Mouse (Mus musculus): ENCODE results near the gene Evi5. TPM values are rescaled to one million over a fixed set of nuclear protein-coding genes. Genes with fewer than 3 reads are reported as not detected.
A peak's percentile ranks its signal among the peaks of the same experiment; 100 is the strongest.

Evi5 gene
- total RNA-seq, 2 experiments from 2014 or later: 32.0 to 40.3 TPM

GRCm38 (mm10) chr5:107754740-107755139 is 120.2 kb downstream of the Evi5 start:
- no peak for DNase-seq (ENCODE audit: low spot score in 2 of 2)

- no peak for DNase-seq (ENCODE audit: low spot score in 2 of 2)
These were observed 121.3 kb downstream of the Evi5 start for GRCm38 (mm10) chr5:107753656-107754055.

DNA sequence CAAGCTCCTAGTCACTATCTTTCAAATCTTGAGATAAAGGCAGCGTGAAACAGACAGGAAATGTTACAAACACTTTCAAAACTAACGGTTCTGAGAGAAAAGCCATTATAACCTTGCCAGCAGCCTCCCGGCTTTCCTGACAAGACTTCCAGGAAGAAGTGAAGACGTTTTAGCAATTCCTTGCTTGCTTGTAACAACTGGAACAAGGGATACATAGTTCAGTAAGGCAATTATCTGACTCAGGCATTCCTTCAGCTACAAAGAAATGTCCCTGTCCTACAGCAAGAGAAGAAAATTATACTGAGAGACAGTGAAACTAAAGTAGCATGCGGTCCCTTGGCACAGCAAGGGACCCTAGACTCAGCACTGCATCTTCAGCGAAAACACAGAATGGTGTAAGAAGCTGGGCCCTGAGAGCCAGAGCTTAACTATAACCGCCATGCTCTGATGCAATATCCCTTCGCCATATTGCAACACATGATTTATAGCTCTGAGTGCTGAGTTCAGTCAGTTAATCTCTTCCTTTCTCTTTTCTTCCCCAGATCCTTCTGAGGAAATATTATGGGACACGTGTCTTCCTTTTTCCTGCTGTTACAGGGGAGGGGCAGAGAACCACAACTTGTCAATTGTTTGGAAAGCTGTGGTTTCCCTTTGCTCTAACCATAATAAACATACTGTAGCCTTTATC is 125.5 kb downstream of the Evi5 start:
- DNase-seq (ENCODE audit: low spot score in 2 of 2): no peak

GRCm38 (mm10) chr5:107739023-107739422 is 135.9 kb downstream of the Evi5 start:
- DNase-seq (ENCODE audit: low spot score in 2 of 2): no peak

GRCm38 (mm10) chr5:107738296-107738695 is 136.6 kb downstream of the Evi5 start:
- no peak for DNase-seq (ENCODE audit: low spot score in 2 of 2)

DNA sequence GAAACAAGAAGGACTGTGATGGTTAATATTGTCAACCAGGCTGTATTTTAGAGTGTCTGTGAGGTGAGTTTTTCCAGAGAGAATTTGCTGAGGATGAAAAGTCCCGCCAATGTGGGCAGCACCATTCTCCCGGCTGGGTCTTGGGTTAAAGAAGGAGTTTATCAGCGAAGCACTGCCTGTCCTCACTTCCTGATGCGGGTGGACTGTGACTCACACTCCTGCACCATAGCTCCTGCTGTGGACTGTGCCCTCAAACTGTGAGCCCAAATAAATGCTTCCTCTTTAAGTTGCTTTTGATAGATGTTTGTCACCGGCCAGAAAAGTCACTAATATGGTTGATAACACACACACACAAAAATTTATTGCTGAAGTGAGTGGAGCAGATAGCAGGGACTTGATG is 138.7 kb downstream of the Evi5 start:
- DNase-seq (ENCODE audit: low spot score in 2 of 2): no peak

DNA sequence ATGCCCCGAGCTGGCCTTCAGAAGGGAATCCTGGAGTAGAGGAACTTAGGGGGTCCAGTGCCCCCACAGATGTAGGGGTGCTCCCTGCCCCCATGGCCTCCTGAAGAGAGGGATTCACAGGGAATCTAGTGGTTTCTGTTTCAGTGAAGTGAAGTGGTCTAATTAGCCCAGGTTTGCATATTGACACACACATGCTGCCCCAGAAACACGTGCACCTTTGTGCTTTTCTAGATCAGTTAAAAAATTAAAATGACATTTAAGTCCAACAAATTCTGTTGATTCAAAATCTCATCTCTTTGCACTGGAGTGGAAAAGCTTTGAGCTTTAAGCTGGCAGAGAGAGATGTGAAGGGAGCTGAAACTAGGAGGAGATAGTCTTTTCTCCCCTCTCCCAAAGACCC is 143.1 kb downstream of the Evi5 start:
- no peak for DNase-seq (ENCODE audit: low spot score in 2 of 2)

DNA sequence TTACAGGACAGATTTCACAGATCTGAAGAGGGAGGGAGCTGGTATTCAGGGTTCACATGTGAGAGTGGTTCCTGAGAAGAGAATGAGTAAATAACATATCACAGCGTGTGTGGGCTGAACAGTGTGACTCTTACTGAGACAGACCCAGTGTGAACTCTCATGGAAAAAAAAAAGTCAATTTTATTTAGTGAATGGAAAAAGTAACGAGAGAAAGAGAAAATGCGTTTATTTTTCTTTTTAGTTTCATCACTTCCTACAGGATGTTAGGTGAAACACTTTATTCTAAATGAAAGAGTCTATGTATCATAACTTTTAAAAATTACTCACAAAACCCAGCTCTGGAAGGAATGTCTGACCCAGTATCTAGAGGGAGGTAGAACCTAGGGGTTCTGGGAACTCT is 143.5 kb downstream of the Evi5 start:
- no peak for DNase-seq (ENCODE audit: low spot score in 2 of 2)

DNA sequence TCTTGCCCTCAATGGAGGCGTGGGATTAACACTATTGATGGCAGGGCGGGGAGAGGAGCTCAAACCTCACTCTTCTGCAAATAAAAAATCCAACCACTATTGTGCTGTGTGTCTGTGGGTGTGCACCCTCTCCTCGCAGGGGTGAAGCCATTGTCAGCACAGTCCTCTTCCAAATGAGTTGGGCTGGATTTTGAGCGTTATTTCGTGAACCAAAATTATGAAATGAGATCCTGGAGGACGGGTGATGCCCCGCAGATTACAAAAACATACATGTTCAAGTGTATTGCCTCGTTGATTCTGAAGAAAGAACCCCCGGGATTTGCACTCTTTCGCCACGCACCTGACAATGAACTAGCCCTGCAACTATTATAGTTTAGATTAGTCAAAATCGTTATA is 147.9 kb downstream of the Evi5 start:
- no peak for DNase-seq (ENCODE audit: low spot score in 2 of 2)

- DNase-seq (ENCODE audit: low spot score in 2 of 2): no peak
These were observed 148.5 kb downstream of the Evi5 start for GRCm38 (mm10) chr5:107726281-107727006.

DNA sequence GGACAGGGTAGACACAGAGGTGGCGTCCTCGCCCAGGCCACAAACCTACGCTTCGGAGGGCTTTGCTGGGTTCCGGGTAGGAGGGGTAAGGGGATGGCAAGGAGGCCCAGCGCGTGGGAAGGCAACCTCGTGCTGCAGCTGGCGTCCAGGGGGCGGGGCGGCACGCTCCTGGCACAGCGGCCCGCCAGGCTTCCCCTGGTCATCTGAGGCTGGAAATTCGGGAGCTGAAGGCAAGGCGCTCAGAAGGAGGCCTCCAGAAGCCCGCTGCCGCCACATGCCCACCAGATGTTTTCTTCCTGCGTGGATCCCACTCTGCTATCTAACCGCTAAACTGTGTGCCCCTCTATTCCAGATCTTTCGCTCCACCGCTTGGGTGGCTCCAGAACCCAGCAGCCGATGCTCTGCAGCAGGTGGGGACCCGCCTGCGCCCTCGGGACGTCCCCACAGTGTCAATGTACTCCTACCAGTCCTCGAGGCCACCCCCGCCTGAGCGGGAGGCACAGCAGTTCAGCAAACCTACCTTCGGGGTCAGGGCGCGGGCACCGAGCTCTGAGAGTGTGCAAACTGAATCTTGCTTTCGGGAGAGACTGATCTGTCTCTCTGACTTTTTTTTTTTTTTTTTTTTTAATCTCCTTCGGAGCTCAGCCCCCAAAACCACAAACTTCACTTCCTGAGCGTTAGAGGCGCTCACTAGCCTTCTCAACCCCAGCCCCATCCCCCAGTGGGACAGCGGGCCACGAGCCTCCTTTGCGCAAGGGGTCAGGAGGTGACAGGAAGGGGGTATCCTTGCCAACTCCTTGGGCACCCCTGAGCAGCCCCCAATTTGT is 149.3 kb downstream of the Evi5 start, which contains the start of gene Gfi1:
Gene Gfi1, minus strand, starts transcription at position 602 of the 827 bp plus-strand sequence.
- DNase-seq (ENCODE audit: low spot score in 2 of 2): peak in 1 of 2 experiments; percentile 38

GRCm38 (mm10) chr5:107724661-107725434 is 150.1 kb downstream of the Evi5 start:
- no peak for DNase-seq (ENCODE audit: low spot score in 2 of 2)

DNA sequence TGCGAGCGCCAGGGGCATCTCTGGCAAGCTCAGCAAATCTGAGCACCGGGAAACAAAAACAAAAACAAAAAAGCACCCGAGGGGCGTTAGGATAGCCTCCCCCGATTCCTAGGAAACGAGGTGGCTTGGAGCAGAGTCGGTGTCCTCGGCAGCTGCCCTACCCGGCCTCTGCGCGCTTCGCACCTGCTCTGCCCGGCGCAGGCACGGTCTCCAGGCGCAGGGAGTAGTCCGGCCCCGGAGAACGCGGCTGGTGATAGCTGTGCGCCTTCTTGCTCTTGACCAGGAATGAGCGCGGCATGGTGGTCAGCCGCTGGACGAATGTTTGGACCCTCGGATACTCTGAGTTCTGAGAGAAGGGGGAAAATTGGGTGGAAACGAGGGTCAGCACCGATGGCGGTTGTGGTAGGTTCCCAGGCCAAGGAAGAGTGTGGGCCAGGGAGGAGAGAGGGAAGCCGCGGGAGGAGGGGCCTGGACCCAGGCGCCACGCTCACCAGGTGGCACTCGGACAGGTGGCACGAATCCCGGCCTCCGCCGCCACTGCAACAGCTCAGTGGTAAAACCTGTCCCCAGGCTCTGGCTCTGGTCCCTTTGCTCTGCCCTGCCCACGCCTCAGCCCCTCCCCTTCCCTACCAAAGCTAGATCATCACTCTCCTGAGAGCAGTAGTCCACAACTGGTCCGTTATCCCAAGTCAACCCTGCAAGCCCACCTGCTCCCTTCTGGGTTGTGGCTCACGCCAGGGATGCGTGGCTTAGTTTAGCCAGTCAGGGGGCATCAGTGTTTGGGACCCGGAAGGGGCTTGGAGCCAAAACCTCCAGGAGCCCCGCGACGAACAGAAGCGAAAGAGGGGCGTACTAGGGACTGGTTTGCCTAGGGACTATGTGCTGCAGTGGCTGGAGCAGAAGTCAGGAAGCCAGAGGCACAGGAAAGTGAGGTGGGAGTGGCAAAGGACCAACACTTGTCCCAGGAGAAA is 151.1 kb downstream of the Evi5 start:
- DNase-seq (ENCODE audit: low spot score in 2 of 2): peak in 1 of 2 experiments; percentile 23

- peak in 1 of 2 experiments; percentile 18 for DNase-seq (ENCODE audit: low spot score in 2 of 2)
These were observed 152.0 kb downstream of the Evi5 start for GRCm38 (mm10) chr5:107722661-107723532.

DNA sequence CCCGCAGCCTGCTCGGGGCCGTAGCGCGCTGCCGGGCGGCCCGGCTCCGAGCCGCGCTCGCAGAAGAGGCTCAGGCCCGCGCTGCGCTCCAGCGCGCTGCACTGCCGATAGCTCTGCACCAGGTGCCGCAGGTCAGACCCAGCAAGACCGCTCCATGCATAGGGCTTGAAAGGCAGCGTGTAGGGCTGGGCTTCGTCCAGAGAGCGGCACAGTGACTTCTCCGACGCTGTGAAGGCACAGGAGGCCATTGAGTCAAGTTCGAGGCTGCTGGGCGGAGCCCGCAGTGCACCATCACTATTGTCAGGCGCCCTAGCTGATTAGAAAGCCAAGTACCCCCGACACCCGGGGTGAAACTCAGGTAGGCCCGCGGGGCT is 153.3 kb downstream of the Evi5 start:
- no peak for DNase-seq (ENCODE audit: low spot score in 2 of 2)

GRCm38 (mm10) chr5:107720991-107721637 is 153.8 kb downstream of the Evi5 start:
- DNase-seq (ENCODE audit: low spot score in 2 of 2): peak in 1 of 2 experiments; percentile 20

DNA sequence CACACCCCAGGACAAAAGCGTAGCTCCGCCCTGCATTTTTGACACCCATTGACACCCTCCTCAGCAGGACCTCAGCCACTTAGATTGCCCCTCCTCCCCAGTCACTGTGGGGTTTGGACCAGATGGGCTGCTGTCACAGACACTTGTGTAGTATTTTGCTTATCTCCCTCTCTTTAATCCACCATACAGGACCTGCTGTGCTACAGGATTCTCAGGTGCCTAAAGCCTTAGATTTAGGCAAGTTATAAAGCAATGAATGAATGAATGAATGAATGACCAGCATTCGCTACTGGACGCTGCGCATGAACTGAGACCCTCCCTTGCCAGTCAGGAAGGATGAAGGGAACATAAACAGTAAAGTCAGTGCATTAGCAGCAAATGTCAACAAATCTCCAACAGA is 154.4 kb downstream of the Evi5 start:
- no peak for DNase-seq (ENCODE audit: low spot score in 2 of 2)

DNA sequence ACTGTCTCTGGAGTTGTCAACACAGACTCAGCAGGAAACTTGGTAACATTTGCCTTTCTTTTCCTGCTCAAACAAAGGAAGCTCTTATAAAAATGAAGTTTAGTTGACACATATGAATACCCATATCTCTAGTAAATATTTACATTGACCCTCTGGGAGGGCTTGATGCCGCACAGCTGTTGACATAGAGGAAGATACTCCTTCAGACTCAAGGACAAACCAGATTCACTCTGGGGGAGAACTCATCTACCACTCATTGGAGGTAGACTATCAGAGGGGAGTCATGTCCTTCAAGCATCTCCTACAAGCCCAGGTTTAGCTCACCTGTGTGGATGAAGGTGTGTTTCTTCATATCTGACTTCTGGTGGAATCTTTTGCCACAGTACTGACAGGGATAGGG is 155.1 kb downstream of the Evi5 start:
- no peak for DNase-seq (ENCODE audit: low spot score in 2 of 2)

Data from gastrocnemius, postnatal 4 days (tissue).